Mouse (Mus musculus): ENCODE measurements at regions not wholly inside any gene's neighbourhood (a gene's known extent, or its start where the extent isn't known, plus 50 kb on each side); places are given as distances from the start of the nearest gene placed in this dataset.

GRCm38 (mm10) chr5:126201996-126202395, 670.4 kb downstream of the Tmem132b start:
- Histone ChIP-seq H3K4me3 (replicated peaks; ENCODE audit: low read length) (no peak overlapping the region), H3K4me2 (replicated peaks; ENCODE audit: low read depth, low read length, severe bottlenecking) (no peak overlapping the region), H3K9ac (ENCODE audit: low read depth, low read length, severe bottlenecking) (no peak overlapping the region), H3K4me1 (ENCODE audit: control insufficient read depth, insufficient read depth, low read length) (no peaks in the 10 kb centered on the region), H3K9me3 (ENCODE audit: control insufficient read depth, low read length) (no peaks in the 10 kb centered on the region), H3K36me3 (ENCODE audit: control insufficient read depth, insufficient read depth, low read length) (no peaks in the 10 kb centered on the region), H3K27ac (replicated peaks; ENCODE audit: low read depth, low read length) (no peak overlapping the region), H3K27me3 (ENCODE audit: control insufficient read depth, insufficient read depth, low read length) (no peaks in the 10 kb centered on the region)
- 31% methylated on average over 9 of the region's 9 CpGs for WGBS
- ATAC-seq (ENCODE audit: low FRiP score, low read depth): no peak
- DNase-seq (ENCODE audit: low spot score): no peak
- TF ChIP-seq POLR2A (IDR thresholded peaks at IDR 0.05; ENCODE audit: borderline replicate concordance, extremely low read depth, insufficient read depth, insufficient read length): no peak

GRCm38 (mm10) chr5:126217016-126217415, 685.4 kb downstream of the Tmem132b start:
- Histone ChIP-seq H3K4me3 (replicated peaks; ENCODE audit: low read length) (no peak overlapping the region), H3K4me1 (ENCODE audit: control insufficient read depth, insufficient read depth, low read length) (no peaks in the 10 kb centered on the region), H3K9ac (ENCODE audit: low read depth, low read length, severe bottlenecking) (no peak overlapping the region), H3K27me3 (ENCODE audit: control insufficient read depth, insufficient read depth, low read length) (no peaks in the 10 kb centered on the region), H3K36me3 (ENCODE audit: control insufficient read depth, insufficient read depth, low read length) (no peaks in the 10 kb centered on the region), H3K9me3 (ENCODE audit: control insufficient read depth, low read length) (no peaks in the 10 kb centered on the region), H3K4me2 (replicated peaks; ENCODE audit: low read depth, low read length, severe bottlenecking) (no peak overlapping the region), H3K27ac (replicated peaks; ENCODE audit: low read depth, low read length) (no peak overlapping the region)
- no peak for DNase-seq (ENCODE audit: low spot score)
- WGBS: 83% methylated on average over 5 of the region's 5 CpGs
- TF ChIP-seq POLR2A (IDR thresholded peaks at IDR 0.05; ENCODE audit: borderline replicate concordance, extremely low read depth, insufficient read depth, insufficient read length): no peak
- ATAC-seq (ENCODE audit: low FRiP score, low read depth): no peak

GRCm38 (mm10) chr5:126217746-126218145, 686.2 kb downstream of the Tmem132b start:
- Histone ChIP-seq H3K4me1 (ENCODE audit: control insufficient read depth, insufficient read depth, low read length) (no peaks in the 10 kb centered on the region), H3K9me3 (ENCODE audit: control insufficient read depth, low read length) (no peaks in the 10 kb centered on the region), H3K27me3 (ENCODE audit: control insufficient read depth, insufficient read depth, low read length) (no peaks in the 10 kb centered on the region), H3K9ac (ENCODE audit: low read depth, low read length, severe bottlenecking) (no peak overlapping the region), H3K27ac (replicated peaks; ENCODE audit: low read depth, low read length) (no peak overlapping the region), H3K36me3 (ENCODE audit: control insufficient read depth, insufficient read depth, low read length) (no peaks in the 10 kb centered on the region), H3K4me2 (replicated peaks; ENCODE audit: low read depth, low read length, severe bottlenecking) (no peak overlapping the region), H3K4me3 (replicated peaks; ENCODE audit: low read length) (no peak overlapping the region)
- WGBS: 47% methylated on average over 1 of the region's 1 CpGs
- ATAC-seq (ENCODE audit: low FRiP score, low read depth) (no peak), DNase-seq (ENCODE audit: low spot score) (no peak)
- TF ChIP-seq POLR2A (IDR thresholded peaks at IDR 0.05; ENCODE audit: borderline replicate concordance, extremely low read depth, insufficient read depth, insufficient read length): no peak

GRCm38 (mm10) chr5:126223696-126224095, 692.1 kb downstream of the Tmem132b start:
- TF ChIP-seq POLR2A (IDR thresholded peaks at IDR 0.05; ENCODE audit: borderline replicate concordance, extremely low read depth, insufficient read depth, insufficient read length): no peak
- 83% methylated on average over 3 of the region's 3 CpGs for WGBS
- Histone ChIP-seq H3K27me3 (ENCODE audit: control insufficient read depth, insufficient read depth, low read length) (no peaks in the 10 kb centered on the region), H3K4me1 (ENCODE audit: control insufficient read depth, insufficient read depth, low read length) (no peaks in the 10 kb centered on the region), H3K9me3 (ENCODE audit: control insufficient read depth, low read length) (no peaks in the 10 kb centered on the region), H3K36me3 (ENCODE audit: control insufficient read depth, insufficient read depth, low read length) (no peaks in the 10 kb centered on the region), H3K9ac (ENCODE audit: low read depth, low read length, severe bottlenecking) (no peak overlapping the region), H3K4me3 (replicated peaks; ENCODE audit: low read length) (no peak overlapping the region), H3K27ac (replicated peaks; ENCODE audit: low read depth, low read length) (no peak overlapping the region), H3K4me2 (replicated peaks; ENCODE audit: low read depth, low read length, severe bottlenecking) (no peak overlapping the region)
- no peak for ATAC-seq (ENCODE audit: low FRiP score, low read depth)
- no peak for DNase-seq (ENCODE audit: low spot score)

GRCm38 (mm10) chr5:126230768-126231167, 699.2 kb downstream of the Tmem132b start:
- H3K4me2 ChIP-seq (replicated peaks; ENCODE audit: low read depth, low read length, severe bottlenecking): no peak overlapping the region
- H3K4me1 ChIP-seq (ENCODE audit: control insufficient read depth, insufficient read depth, low read length): no peaks in the 10 kb centered on the region
- no peaks in the 10 kb centered on the region for H3K9me3 ChIP-seq (ENCODE audit: control insufficient read depth, low read length)
- TF ChIP-seq POLR2A (IDR thresholded peaks at IDR 0.05; ENCODE audit: borderline replicate concordance, extremely low read depth, insufficient read depth, insufficient read length): no peak
- no peaks in the 10 kb centered on the region for H3K27me3 ChIP-seq (ENCODE audit: control insufficient read depth, insufficient read depth, low read length)
- H3K9ac ChIP-seq (ENCODE audit: low read depth, low read length, severe bottlenecking): no peak overlapping the region
- no peak for ATAC-seq (ENCODE audit: low FRiP score, low read depth)
- no peaks in the 10 kb centered on the region for H3K36me3 ChIP-seq (ENCODE audit: control insufficient read depth, insufficient read depth, low read length)
- WGBS: 73% methylated on average over 4 of the region's 4 CpGs
- no peak for DNase-seq (ENCODE audit: low spot score)
- H3K4me3 ChIP-seq (replicated peaks; ENCODE audit: low read length): no peak overlapping the region
- no peak overlapping the region for H3K27ac ChIP-seq (replicated peaks; ENCODE audit: low read depth, low read length)

GRCm38 (mm10) chr5:126238071-126238470, 706.5 kb downstream of the Tmem132b start:
- no peaks in the 10 kb centered on the region for H3K27me3 ChIP-seq (ENCODE audit: control insufficient read depth, insufficient read depth, low read length)
- H3K9ac ChIP-seq (ENCODE audit: low read depth, low read length, severe bottlenecking): no peak overlapping the region
- WGBS: 69% methylated on average over 3 of the region's 3 CpGs
- no peak overlapping the region for H3K27ac ChIP-seq (replicated peaks; ENCODE audit: low read depth, low read length)
- no peak overlapping the region for H3K4me2 ChIP-seq (replicated peaks; ENCODE audit: low read depth, low read length, severe bottlenecking)
- no peaks in the 10 kb centered on the region for H3K9me3 ChIP-seq (ENCODE audit: control insufficient read depth, low read length)
- no peak overlapping the region for H3K4me3 ChIP-seq (replicated peaks; ENCODE audit: low read length)
- H3K4me1 ChIP-seq (ENCODE audit: control insufficient read depth, insufficient read depth, low read length): no peaks in the 10 kb centered on the region
- ATAC-seq (ENCODE audit: low FRiP score, low read depth): no peak
- no peak for DNase-seq (ENCODE audit: low spot score)
- no peaks in the 10 kb centered on the region for H3K36me3 ChIP-seq (ENCODE audit: control insufficient read depth, insufficient read depth, low read length)
- TF ChIP-seq POLR2A (IDR thresholded peaks at IDR 0.05; ENCODE audit: borderline replicate concordance, extremely low read depth, insufficient read depth, insufficient read length): no peak

Measured in limb, embryonic 14.5 days (tissue).